Mouse (Mus musculus) macrophage (primary cell): ENCODE results near the gene Fbxo34. TPM values are rescaled to one million over a fixed set of nuclear protein-coding genes. Genes with fewer than 3 reads are reported as not detected.

Experiments
- H3K27ac ChIP-seq: fragments of 350-480 bp; formaldehyde crosslinking; 2 replicates; pipeline ENCODE4 v1.9.0; 2021
- H3K36me3 ChIP-seq: fragments of 350-480 bp; formaldehyde crosslinking; 2 replicates; pipeline ENCODE4 v1.9.0; 2021; ENCODE audit errors: inconsistent target
- H3K4me3 ChIP-seq: fragments of 350-480 bp; formaldehyde crosslinking; 2 replicates; pipeline ENCODE4 v1.9.0; 2021; ENCODE audit errors: inconsistent target
- H3K79me2 ChIP-seq: fragments of 350-480 bp; formaldehyde crosslinking; 2 replicates; pipeline ENCODE4 v1.9.0; 2021; ENCODE audit errors: inconsistent target
- WGBS: methylation state at CpG from one replicate; pipeline ENCODE4 v1.1.7; 2026; ENCODE audit warnings: inconsistent platforms; ENCODE audit not compliant: missing documents; 5-methylcytosine and 5-hydroxymethylcytosine counted together
- polyA plus RNA-seq: library from polyadenylated mRNA; stranded (reverse); fragments of 250-400 nt; gene quantifications from 3 replicates; pipeline ENCODE4 v1.2.4, GENCODE M21; 2018; ENCODE audit warnings: inconsistent platforms

Fbxo34 gene
- polyA plus RNA-seq, 1 experiment from 2014 or later: 16.6 TPM

DNA sequence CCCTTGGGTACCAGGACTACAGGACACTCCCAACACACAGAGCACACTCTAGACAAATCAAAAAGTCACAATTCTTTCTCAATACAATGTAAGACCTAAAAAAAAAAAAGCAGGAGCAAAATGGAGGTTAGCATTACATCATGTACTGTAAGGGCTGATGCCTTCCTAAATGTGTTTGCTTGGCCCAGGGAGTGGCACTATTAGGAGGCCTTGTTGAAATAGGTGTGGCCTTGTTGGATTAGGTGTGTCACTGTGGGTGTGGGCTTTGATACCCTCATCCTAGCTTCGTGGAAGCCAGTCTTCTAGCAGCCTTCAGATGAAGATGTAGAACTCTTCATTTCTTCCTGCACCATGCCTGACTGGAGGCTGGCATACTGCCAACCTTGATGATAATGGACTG, 131.1 kb downstream of the Fbxo34 start:
- no peak overlapping the region for H3K27ac ChIP-seq
- 60% methylated on average over 1 of the region's 1 CpGs for WGBS
- no peak overlapping the region for H3K4me3 ChIP-seq
- H3K79me2 ChIP-seq: no peaks in the 10 kb centered on the region
- no peaks in the 10 kb centered on the region for H3K36me3 ChIP-seq

Other genes with a start within 250 kb of the Fbxo34 start
- gene Wdhd1, start 173.6 kb upstream of the Fbxo34 start, polyA plus RNA-seq: 3.8 to 25.5 TPM (median 11.8 TPM) in 3 replicates
- gene Socs4, start 173.5 kb upstream of the Fbxo34 start, polyA plus RNA-seq: 10.1 to 13.9 TPM (median 13.5 TPM) in 3 replicates
- gene Mapk1ip1l, start 152.2 kb upstream of the Fbxo34 start, polyA plus RNA-seq: 44.9 to 52.8 TPM (median 52.2 TPM) in 3 replicates
- 3,973 to 5,612 TPM (median 5,299 TPM) in 3 replicates for gene Lgals3, start 82.7 kb upstream of the Fbxo34 start, polyA plus RNA-seq
- 0.40 to 11.8 TPM (median 7.6 TPM) in 3 replicates for gene Dlgap5, start 32.0 kb upstream of the Fbxo34 start, polyA plus RNA-seq
- gene Atg14, start 120.2 kb downstream of the Fbxo34 start, polyA plus RNA-seq: 8.9 to 13.0 TPM (median 10.3 TPM) in 3 replicates
- 14.0 to 23.6 TPM (median 18.0 TPM) in 3 replicates for gene Ktn1, start 198.0 kb downstream of the Fbxo34 start, polyA plus RNA-seq